Mouse (Mus musculus): ENCODE results near the gene Tenm3. TPM values are rescaled to one million over a fixed set of nuclear protein-coding genes. Genes with fewer than 3 reads are reported as not detected.

Gene Tenm3
- total and polyA plus RNA-seq, 3 experiments = 0.03 to 0.08 (median 0.07) TPM

DNA sequence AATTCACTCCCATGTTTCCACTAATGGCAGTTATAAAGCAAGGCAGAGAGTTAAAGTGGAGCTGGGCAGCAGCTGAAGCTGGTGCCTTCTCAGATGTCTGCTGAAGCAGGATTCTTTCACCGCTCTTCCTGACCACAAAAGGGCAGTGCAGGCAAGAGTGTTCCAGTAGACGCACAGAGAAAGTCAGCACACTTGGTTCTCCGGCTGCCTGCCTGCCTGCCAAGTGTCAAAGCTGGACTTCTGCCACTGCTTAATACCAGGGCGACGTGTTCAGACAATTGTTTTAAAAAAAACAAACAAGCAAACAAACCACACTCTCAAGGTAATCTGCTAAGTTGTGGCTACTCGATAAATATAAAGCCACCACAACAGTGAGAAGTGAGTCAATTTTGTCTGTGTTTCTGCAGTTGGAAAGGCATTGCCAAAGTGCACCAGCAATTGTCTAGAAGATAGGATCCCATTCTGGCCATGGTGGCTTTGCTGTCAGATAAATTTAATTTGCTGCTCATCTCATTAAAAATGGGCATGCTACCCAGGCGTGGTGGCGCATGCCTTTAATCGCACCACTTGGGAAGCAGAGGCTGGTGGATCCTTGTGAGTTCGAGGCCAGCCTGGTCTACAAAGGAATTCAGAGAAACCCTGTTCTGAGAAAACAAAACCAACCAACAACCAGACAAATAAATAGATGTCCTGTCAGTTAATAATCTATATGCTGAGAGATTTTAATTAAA lies 152.9 kb downstream of the Tenm3 start:
- TF ChIP-seq SIN3A (IDR thresholded peaks at IDR 0.05; ENCODE audit: low read length) (no peak), HCFC1 (IDR thresholded peaks at IDR 0.05; ENCODE audit: low read depth, low read length) (no peak), USF1 (IDR thresholded peaks at IDR 0.05; ENCODE audit: low read depth, low read length) (no peak), CTCF (conservative IDR thresholded peaks at IDR 0.05 in 1 of 2, IDR thresholded peaks at IDR 0.05 in 1 of 2; ENCODE audit: low read depth in 2 of 2, low read length in 2 of 2) (no peak), POLR2A (IDR thresholded peaks at IDR 0.05; ENCODE audit: low read depth, low read length) (no peak), IRF4 (IDR thresholded peaks at IDR 0.05; ENCODE audit: low read depth, low read length) (no peak), RCOR1 (conservative IDR thresholded peaks at IDR 0.05; ENCODE audit: low read depth, low read length) (no peak), JUN (IDR thresholded peaks at IDR 0.05; ENCODE audit: insufficient read depth, low read depth, low read length) (no peak), PAX5 (IDR thresholded peaks at IDR 0.05; ENCODE audit: low read length) (no peak), CHD1 (IDR thresholded peaks at IDR 0.05; ENCODE audit: low read depth, low read length) (no peak), MAFK (IDR thresholded peaks at IDR 0.05; ENCODE audit: insufficient replicate concordance, low read length) (no peak)
- no peak overlapping the region for H3K4me2 ChIP-seq (ENCODE audit: insufficient read depth, low read depth, poor library complexity, severe bottlenecking)

DNA sequence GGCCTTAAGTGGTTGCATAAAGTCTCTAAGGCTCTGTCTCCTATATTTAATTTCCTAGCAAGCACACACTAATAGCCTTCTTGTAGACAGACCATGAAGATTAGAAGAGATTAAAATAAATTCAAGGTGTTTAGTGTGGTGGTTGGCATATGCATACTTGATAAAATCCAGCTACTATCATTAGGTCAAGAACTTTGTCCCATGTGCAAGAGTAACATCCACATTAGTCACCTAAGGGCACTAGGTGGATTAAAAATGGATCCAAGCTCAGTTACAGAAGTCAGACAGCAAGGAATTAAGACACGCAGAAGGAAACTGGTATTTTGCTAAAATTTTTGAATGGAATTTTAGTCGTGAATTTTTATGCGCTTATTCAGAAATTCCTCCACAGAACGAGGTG lies 155.0 kb downstream of the Tenm3 start:
- no peaks in the 10 kb centered on the region for H3K4me1 ChIP-seq (ENCODE audit: control insufficient read depth in 1 of 2, insufficient read depth in 2 of 2)
- no peaks in the 10 kb centered on the region for H3K27me3 ChIP-seq (replicated peaks)
- no peak for DNase-seq (ENCODE audit: extremely low read depth)
- TF ChIP-seq ZMIZ1 (IDR thresholded peaks at IDR 0.05; ENCODE audit: low read depth, low read length) = no peak
- TF ChIP-seq MYC (IDR thresholded peaks at IDR 0.05; ENCODE audit: low read depth, low read length) = no peak
- no peak for TF ChIP-seq BHLHE40 (IDR thresholded peaks at IDR 0.05; ENCODE audit: low read depth, low read length)
- no peak for TF ChIP-seq GABPA (IDR thresholded peaks at IDR 0.05; ENCODE audit: insufficient replicate concordance, low read depth, low read length)
- TF ChIP-seq POLR2AphosphoS2 (IDR thresholded peaks at IDR 0.05; ENCODE audit: low read depth, low read length) = no peak
- TF ChIP-seq POLR2A (IDR thresholded peaks at IDR 0.05; ENCODE audit: low read depth, low read length) = no peak
- TF ChIP-seq PAX5 (IDR thresholded peaks at IDR 0.05; ENCODE audit: low read length) = no peak
- no peak for TF ChIP-seq ZC3H11A (IDR thresholded peaks at IDR 0.05; ENCODE audit: low read depth, low read length)
- TF ChIP-seq MAX (IDR thresholded peaks at IDR 0.05; ENCODE audit: low read length) = no peak
- no peak for TF ChIP-seq USF2 (conservative IDR thresholded peaks at IDR 0.05; ENCODE audit: low read depth, low read length)
- no peak for TF ChIP-seq MXI1 (IDR thresholded peaks at IDR 0.05; ENCODE audit: low read depth, low read length)
- in situ Hi-C loops (cut with MboI; ENCODE audit: low pct_ligation_motif_present, low pct_unique_long_range_greater_than_20kb, low sequenced_read_pairs) = no loop called here
- H3K79me2 ChIP-seq (replicated peaks; ENCODE audit: control insufficient read depth, extremely low read depth, insufficient read depth, poor library complexity, severe bottlenecking) = no peaks in the 10 kb centered on the region
- no peak overlapping the region for H3K4me2 ChIP-seq (ENCODE audit: insufficient read depth, low read depth, poor library complexity, severe bottlenecking)
- dilution Hi-C loops (cut with MboI; ENCODE audit: extremely low pct_ligation_motif_present, extremely low pct_unique_long_range_greater_than_20kb, low sequenced_read_pairs) = no loop called here
- H3K27ac ChIP-seq (ENCODE audit: insufficient read depth, low read depth) = no peak overlapping the region
- H3K4me3 ChIP-seq (replicated peaks in 1 of 3; ENCODE audit: low read depth in 2 of 3, low read length in 2 of 3, poor library complexity in 1 of 3) = no peak overlapping the region
- peaks cover 76% of the 10 kb centered on the region for H3K9me3 ChIP-seq (replicated peaks; ENCODE audit: low read length)
- no peak overlapping the region for H3K9ac ChIP-seq (ENCODE audit: insufficient read depth, low read depth)
- H3K36me3 ChIP-seq (replicated peaks in 1 of 2; ENCODE audit: control insufficient read depth in 1 of 2, insufficient read depth in 1 of 2, low read length in 1 of 2) = no peaks in the 10 kb centered on the region

More for the DNA sequence above, 152.9 kb downstream of the Tenm3 start:
- dilution Hi-C loops (cut with MboI; ENCODE audit: extremely low pct_ligation_motif_present, extremely low pct_unique_long_range_greater_than_20kb, low sequenced_read_pairs) = no loop called here
- no peaks in the 10 kb centered on the region for H3K36me3 ChIP-seq (replicated peaks in 1 of 2; ENCODE audit: control insufficient read depth in 1 of 2, insufficient read depth in 1 of 2, low read length in 1 of 2)
- no peaks in the 10 kb centered on the region for H3K27me3 ChIP-seq (replicated peaks)
- in situ Hi-C loops (cut with MboI; ENCODE audit: low pct_ligation_motif_present, low pct_unique_long_range_greater_than_20kb, low sequenced_read_pairs) = no loop called here
- peaks cover 83% of the 10 kb centered on the region for H3K9me3 ChIP-seq (replicated peaks; ENCODE audit: low read length)
- DNase-seq (ENCODE audit: extremely low read depth) = no peak
- H3K79me2 ChIP-seq (replicated peaks; ENCODE audit: control insufficient read depth, extremely low read depth, insufficient read depth, poor library complexity, severe bottlenecking) = no peaks in the 10 kb centered on the region
- H3K4me3 ChIP-seq (replicated peaks in 1 of 3; ENCODE audit: low read depth in 2 of 3, low read length in 2 of 3, poor library complexity in 1 of 3) = no peak overlapping the region
- H3K9ac ChIP-seq (ENCODE audit: insufficient read depth, low read depth) = no peak overlapping the region
- no peak overlapping the region for H3K27ac ChIP-seq (ENCODE audit: insufficient read depth, low read depth)
- no peaks in the 10 kb centered on the region for H3K4me1 ChIP-seq (ENCODE audit: control insufficient read depth in 1 of 2, insufficient read depth in 2 of 2)

Measured in CH12.LX (cell line).